Mouse (Mus musculus) fibroblast of lung, adult 2 months (primary cell): ENCODE results near the gene Camk2b.
"Not testable (repeated sequence)": the region's sequence is repeated elsewhere in the genome, so short reads cannot be mapped to it uniquely, and the experiment has no call there.

Experiments used
- DNase-seq: peaks from one replicate; pipeline ENCODE4 v3.0.0-alpha.2; 2011; ENCODE audit warnings: low read depth

Camk2b gene

DNA sequence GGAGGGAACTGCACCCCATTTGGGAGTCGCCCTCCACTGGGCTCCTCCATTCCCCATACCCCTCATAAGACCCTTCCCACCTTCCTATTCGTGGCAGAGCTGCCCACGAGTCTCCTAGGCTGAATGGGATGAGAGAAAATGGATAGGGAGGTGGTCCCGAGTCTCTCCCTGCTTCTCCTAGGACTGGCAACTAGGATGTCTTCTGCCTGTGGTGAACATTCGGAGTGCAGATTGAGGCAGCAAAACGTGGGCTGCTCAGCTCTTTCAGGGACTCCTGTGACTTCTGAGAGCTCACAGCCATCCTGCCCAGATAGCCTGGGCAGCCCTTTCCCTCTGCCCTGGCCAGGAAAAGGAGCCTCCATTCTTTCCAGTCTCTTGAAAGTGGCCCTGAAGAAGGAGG is at the start of gene Camk2b:
Gene Camk2b, minus strand, starts transcription at position 187 of the 400 bp plus-strand sequence.
- no peak for DNase-seq

DNA sequence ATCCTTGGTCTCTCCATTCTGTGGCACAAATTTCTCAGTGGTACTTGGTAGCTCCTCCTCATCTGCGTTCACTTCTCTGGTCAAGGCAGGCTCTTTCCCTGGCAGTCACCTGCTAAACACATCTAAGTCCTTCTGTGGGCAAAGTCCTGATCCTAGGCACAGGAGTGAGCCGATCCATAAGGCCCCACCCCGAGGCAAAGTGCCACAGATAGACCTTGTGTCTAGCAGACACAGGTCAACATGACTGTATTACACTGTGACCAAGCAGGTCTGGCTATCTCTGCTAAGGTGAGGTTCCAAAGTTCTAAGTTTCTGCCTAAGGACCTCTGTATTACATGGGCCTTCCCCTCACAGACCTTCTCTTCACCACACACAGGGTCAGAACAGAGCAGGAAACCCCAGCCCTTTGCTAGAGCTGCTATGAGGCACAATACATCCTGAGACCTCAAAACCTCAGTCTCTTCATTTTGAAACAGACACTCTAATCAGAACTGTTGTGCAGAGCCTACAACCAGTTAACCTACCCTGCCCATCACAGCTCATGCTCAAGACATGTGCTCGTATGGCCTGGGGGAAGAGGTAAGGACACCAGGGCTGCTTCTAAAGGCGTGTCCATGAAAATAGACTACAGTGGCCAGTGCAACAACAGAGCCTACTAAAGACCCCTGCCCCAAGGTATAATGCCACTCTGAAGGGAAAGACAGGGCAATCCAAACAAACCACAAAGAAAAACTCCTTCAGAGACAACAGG is 45.7 kb upstream of the Camk2b start:
- no peak for DNase-seq

DNA sequence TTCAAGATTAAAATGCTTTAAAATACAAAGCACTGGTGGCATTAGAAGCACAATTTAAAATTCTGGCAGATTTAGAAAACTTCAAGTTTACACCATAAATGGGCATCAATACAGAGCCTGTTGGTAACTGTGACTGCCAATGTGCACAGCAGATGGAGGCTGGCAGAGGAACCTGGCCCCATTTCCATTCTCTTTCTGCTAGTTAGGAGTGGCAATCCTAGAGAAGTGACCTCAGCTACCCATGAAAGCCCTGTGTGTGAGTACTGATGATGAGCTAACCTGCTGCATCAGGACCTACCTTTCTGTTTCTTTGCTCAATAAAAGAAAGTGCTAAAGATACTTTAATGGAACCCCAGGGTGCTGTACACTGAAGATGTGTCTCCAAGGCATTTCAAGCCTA is 43.8 kb upstream of the Camk2b start:
- DNase-seq, result no peak

DNA sequence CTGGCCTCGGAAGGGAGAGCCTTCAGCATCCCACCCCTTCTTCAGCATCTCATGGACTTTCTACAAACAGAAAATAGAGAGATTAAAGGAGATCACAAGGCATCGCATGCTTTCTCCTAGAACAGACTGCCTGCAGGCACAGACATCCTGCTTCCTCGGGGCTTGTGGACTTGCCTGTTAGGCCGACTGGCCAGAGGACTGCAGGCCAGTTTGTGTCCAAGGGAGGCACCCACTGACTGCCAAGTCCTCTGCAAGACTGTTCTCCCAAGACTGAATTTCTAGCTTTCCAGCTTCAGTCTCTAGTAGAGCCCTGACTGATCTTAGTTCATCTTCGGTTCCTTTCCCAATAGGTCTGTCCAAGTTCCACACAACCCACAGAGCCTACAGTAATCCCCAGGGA is 42.1 kb upstream of the Camk2b start:
- no peak for DNase-seq

- no peak for DNase-seq
These were observed 41.6 kb upstream of the Camk2b start for GRCm38 (mm10) chr11:6107722-6108121.

DNA sequence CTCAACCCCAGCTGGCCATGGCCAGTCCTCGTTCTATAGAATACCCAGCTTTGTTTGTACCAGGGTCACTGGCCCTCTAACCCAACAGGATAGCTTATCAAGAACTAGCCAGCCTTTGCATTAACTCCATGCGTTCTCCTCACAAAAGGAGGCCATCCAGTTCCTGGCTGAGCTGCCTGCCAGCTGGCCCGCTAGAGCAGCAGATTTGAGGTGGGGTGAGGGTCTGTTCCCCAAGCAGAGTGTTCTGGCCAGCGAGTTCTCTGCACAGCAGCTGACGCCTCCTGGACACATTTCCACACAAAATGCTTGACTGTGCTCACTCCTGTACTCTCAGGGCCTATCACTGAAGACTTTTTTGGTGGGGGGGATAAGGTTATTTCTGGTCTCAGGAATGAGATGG is 38.6 kb upstream of the Camk2b start:
- no peak for DNase-seq

DNA sequence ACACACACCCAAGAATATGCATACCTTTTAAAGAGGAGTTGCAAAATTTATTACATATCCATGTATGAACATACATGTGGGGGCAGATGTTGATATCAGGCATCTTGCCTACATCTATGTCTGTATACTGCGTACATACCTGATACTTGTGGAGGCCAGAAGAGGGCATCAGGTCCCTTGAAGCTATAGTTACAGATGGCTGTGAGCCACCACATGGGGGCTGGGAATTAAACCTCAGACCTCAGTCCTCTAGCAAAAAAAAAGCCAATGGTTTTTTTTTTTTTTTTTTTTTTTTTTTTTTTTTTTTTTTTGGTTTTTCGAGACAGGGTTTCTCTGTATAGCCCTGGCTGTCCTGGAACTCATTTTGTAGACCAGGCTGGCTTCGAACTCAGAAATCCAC is 30.5 kb upstream of the Camk2b start:
- not testable (repeated sequence) for DNase-seq

- no peak for DNase-seq
These were observed 20.8 kb upstream of the Camk2b start for GRCm38 (mm10) chr11:6086991-6087390.

DNA sequence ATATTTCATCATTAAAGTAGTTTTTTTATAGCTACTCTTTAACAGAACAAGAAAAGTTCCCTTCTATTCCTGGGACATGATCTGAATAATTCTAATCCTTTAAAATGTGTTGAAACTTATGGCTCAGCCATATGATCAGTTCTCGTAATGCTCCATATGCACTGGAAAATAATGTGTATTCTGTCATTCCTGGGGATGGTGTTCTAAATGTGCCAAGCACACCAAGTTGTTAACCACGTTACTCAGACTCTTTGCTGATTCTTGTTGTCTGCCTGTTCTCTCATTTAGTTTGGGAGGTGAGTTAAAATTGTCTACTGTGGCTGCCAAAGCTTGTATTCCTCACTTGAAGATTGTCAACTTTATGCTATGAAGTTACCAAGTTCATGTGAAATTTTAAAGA is 12.6 kb upstream of the Camk2b start:
- no peak for DNase-seq

- DNase-seq, result no peak
These were observed 9.5 kb upstream of the Camk2b start for GRCm38 (mm10) chr11:6075618-6076066.

DNA sequence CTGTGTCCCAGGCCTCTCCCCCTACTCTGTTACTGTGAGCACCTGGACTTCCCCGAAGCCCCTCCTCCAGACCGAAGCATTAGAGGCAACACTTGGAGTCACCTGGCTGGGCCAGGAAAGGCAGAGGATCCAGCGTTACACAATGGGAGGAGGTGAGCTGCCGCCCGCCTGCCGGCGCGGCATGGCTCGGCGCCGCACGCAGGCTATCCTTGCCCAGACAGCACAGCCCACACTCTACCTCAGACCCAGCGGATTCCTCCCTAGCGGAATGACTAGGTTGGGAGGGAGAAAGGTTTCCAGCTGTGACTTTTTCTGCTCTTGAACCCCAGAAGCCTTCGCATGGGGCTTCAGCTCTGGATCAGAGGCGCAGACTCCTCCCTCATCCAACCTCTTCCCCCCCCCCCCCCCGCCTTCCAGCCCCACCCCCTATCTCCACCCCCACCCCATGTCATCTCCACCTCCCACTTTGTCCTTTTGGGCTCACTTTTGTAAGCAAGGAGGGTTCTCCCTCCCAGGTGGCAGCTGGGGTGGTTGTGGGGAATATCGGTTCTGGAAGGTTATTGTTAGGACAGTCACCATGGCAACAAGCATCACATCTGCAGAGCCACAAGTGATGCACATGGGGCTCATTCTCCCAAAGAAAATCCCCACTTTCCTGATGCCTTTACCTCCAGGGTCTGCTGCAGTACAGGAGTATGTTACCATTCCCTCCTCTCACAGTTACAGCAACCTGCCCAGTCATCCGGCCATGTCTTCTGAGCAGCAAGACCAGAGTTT is 2.2 kb upstream of the Camk2b start:
- DNase-seq, result no peak

- DNase-seq, result no peak
These were observed 998 bp upstream of the Camk2b start for GRCm38 (mm10) chr11:6067160-6067559.

DNA sequence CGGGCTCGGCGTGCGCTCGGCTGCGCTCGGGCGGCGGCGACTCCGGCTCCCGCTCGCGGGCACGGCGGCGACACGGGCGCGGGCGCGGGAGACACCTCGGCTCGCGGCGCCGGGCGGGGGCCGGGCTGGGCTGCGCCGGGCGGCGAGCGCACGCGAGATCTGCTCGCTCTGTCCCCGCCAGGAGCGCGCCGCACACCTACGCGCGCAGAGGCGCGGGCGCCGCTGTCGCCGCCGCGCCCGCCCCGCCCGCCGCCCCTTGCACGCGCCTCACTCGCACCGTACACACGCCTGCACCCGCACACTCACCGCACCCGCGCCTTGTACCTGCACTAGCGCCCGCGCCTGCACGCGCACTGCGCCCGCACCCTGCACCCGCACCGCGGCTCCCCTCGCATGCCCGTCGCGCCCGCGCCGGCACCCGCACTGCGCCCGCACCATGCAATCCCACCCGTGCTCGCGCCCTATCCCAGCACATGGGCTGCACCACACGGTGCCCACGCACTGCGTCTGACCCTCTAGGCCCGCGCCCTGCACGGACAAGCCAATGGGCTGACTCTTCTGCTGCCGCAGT is 526 bp downstream of the Camk2b start:
- DNase-seq, result no peak

- no peak for DNase-seq
These were observed 1.1 kb downstream of the Camk2b start for GRCm38 (mm10) chr11:6065046-6065521.

GRCm38 (mm10) chr11:6064215-6065045 is 1.7 kb downstream of the Camk2b start:
- DNase-seq, result no peak

GRCm38 (mm10) chr11:6063501-6064214 is 2.5 kb downstream of the Camk2b start:
- DNase-seq, result no peak

DNA sequence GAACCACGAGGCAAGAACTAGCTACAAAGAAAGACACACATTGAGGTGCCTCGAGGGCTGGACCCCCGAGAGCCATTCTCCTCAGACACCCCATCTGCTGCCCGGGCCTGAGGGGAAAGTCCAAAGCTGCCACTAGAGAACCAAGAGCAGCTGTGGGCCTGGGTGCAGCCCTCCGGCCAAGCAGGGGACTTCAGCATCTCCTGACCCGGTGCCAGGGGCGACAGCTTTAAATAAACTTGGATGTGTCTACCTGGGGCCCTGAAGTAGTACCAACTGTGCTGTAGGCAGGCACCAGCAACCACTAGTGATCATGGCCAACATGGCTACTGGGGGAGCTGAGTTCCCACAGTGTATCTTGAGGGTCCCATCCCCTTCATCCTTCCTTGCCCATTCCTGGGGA is 3.1 kb downstream of the Camk2b start:
- DNase-seq, result no peak

DNA sequence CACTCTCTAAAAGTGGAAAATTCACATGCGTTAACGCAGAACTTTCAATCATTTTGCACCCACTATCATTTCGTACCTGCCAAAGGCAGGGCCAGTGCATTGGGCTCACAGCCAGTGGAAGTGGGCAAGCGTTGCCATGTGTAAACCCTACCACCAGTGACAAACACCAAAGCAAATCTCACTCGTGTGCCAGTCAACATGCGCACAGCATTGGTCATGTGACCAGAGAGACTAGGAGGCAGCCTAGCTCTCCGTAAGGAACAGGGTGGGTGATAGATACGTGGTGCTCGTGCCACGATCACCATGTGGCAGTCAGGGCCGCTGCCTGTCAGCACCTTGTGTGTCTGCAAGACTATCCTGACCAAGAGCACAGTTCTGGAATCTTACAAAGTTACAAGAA is 3.8 kb downstream of the Camk2b start:
- DNase-seq, result no peak

- DNase-seq, result no peak
These were observed 4.3 kb downstream of the Camk2b start for GRCm38 (mm10) chr11:6061891-6062290.

GRCm38 (mm10) chr11:6059162-6059561 is 7.0 kb downstream of the Camk2b start:
- no peak for DNase-seq

DNA sequence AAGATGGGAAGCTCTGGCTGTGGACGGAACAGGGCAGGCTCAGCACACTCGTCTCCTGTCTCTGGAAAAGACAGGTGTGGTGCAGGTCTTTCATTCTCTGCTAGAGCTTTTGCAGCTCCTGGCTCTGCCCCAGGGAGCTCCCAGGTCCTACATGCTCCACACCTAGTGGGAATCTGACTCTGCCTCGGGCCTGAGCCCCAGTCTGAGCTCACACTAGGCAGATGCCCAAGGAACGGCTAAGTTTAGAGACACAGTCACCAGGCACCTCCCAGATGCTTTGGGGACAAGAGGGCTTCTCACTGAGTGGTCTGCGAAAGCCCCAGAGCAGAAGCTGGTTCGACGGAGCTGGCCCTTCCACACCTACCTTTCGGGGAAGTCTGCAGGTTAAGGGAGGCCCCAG is 12.8 kb downstream of the Camk2b start:
- DNase-seq, result no peak
